Mouse (Mus musculus) ES-E14 (cell line): Measurements from ENCODE around the gene Defb25. TPM values are rescaled to one million over a fixed set of nuclear protein-coding genes. Genes with fewer than 3 reads are reported as not detected.

Experiments used
- DNase-seq: peaks from one replicate; pipeline ENCODE4 v3.0.0-alpha.2; 2013; ENCODE audit warnings: low read depth, low spot score
- H3K27ac ChIP-seq: 2 replicates; pipeline ENCODE4 v1.5.1; 2012; ENCODE audit warnings: low read depth, mild to moderate bottlenecking, low read length, moderate library complexity, mixed read lengths; ENCODE audit not compliant: poor library complexity, insufficient read depth, severe bottlenecking
- H3K36me3 ChIP-seq: 2 replicates; pipeline ENCODE4 v1.6.1; 2012; ENCODE audit warnings: mild to moderate bottlenecking, low read length, moderate library complexity, mixed read lengths; ENCODE audit not compliant: control insufficient read depth, poor library complexity, insufficient read depth, severe bottlenecking
- H3K4me1 ChIP-seq, 2 experiments: fragments of 150-350 bp in 1 of 2; sonication (generic) in 1 of 2; 2 replicates each; pipeline ENCODE4 v1.6.1; 2012; ENCODE audit warnings: low read length in 2 of 2, mild to moderate bottlenecking in 1 of 2, mixed read lengths in 1 of 2; ENCODE audit not compliant: control insufficient read depth in 2 of 2, insufficient read depth in 2 of 2, poor library complexity in 1 of 2
- H3K4me3 ChIP-seq, 2 experiments: fragments of 150-350 bp in 1 of 2; sonication (generic) in 1 of 2; 2 replicates each; pipeline ENCODE4 v1.5.1; 2012; ENCODE audit warnings: low read length in 2 of 2, low read depth in 1 of 2, mild to moderate bottlenecking in 1 of 2, mixed read lengths in 1 of 2; ENCODE audit not compliant: insufficient read depth in 1 of 2, poor library complexity in 1 of 2, severe bottlenecking in 1 of 2
- H3K9ac ChIP-seq: 2 replicates; pipeline ENCODE4 v1.6.1; 2012; ENCODE audit warnings: low read depth, mild to moderate bottlenecking, low read length, mixed read lengths; ENCODE audit not compliant: poor library complexity, insufficient read depth, severe bottlenecking
- H3K9me3 ChIP-seq: fragments of 150-350 bp; sonication (generic); 2 replicates; pipeline ENCODE4 v1.6.1; 2012; ENCODE audit warnings: low read depth, mild to moderate bottlenecking, low read length; ENCODE audit not compliant: control insufficient read depth, insufficient read depth
- CHD2 ChIP-seq: IDR thresholded peaks from 2 replicates; pipeline ENCODE4 v1.6.1; 2014; ENCODE audit warnings: mild to moderate bottlenecking, low read depth, low read length, inconsistent platforms
- HCFC1 ChIP-seq: IDR thresholded peaks from 2 replicates; pipeline ENCODE4 v1.6.1; 2012; ENCODE audit warnings: low read length, inconsistent platforms, borderline replicate concordance; ENCODE audit not compliant: insufficient read depth
- MAFK ChIP-seq: IDR thresholded peaks from 2 replicates; pipeline ENCODE4 v1.6.1; 2014; ENCODE audit warnings: mild to moderate bottlenecking, low read depth, low read length, inconsistent platforms; ENCODE audit not compliant: insufficient read depth
- ZC3H11A ChIP-seq: IDR thresholded peaks from 2 replicates; pipeline ENCODE4 v1.6.1; 2012; ENCODE audit warnings: low read depth, mild to moderate bottlenecking, inconsistent platforms, low read length, borderline replicate concordance
- ZNF384 ChIP-seq: IDR thresholded peaks from 2 replicates; pipeline ENCODE4 v1.6.1; 2012; ENCODE audit warnings: low read depth, low read length, inconsistent platforms
- in situ Hi-C, 2 experiments: fragments of 600-800 bp; cut with MboI; formaldehyde crosslinking; loops; one replicate each; pipeline ENCODE4 v1.15.1; 2025; ENCODE audit warnings: low sequenced_read_pairs in 2 of 2, inconsistent platforms in 1 of 2; ENCODE audit not compliant: unreplicated experiment in 2 of 2
- total RNA-seq: library from RNA; depleted of rRNA; stranded (reverse); fragments of 300-350 nt; gene quantifications from 2 replicates; pipeline ENCODE4 v1.2.3, GENCODE M21; 2012

Gene Defb25
- total RNA-seq, 1 experiment = 5.7 TPM

DNA sequence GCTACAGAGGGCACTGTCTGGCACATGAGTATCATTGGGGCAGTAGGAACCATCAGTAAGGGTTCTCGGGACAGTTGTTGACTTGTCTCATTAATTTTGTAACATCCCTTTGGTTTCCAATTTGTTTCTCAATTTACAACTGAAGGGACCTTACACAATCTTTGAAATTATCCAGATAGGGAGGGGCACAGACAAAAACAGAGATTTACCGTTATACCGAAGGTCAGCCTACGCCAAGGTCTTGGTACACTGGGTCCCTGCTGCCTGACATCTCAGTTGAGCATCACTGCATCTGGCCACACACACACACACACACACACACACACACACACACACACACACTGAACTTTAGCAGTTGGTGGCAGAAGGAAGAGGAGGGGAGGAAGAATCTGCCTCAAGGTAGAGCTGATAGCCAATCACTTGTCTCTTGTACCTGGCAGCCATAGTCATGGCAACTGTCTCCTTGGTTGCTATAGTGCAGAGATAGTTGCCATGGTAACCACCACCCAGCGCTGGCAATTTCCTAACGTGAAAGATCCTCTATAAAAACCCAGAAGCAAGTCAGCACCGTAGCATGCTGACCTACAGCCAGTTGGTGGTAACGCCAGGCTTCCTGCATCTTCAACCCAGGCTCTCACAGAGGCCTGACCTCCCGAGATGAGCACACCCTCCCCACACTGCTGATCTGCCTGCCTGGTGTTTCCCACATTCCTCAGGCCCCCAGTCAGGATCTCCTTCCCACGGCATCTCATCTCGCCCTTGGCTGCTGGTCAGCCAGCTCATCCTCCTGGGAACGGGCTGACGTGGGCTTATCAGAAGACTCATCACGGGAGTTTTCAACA lies 31.2 kb upstream of the Defb25 start:
- TF ChIP-seq CHD2 (no peak), HCFC1 (no peak), ZNF384 (no peak), MAFK (no peak), ZC3H11A (no peak)
- no peak for DNase-seq
- in situ Hi-C loops = no loop called here
- Histone ChIP-seq H3K4me3 (no peak overlapping the region), H3K4me1 (no peaks in the 10 kb centered on the region; a peak in 1 of 4 replicates), H3K9ac (no peak overlapping the region), H3K27ac (no peak overlapping the region), H3K36me3 (no peaks in the 10 kb centered on the region), H3K9me3 (no peaks in the 10 kb centered on the region)

GRCm38 (mm10) chr2:152652901-152653620 lies 30.2 kb upstream of the Defb25 start:
- Histone ChIP-seq H3K36me3 (no peaks in the 10 kb centered on the region), H3K27ac (no peak overlapping the region), H3K9me3 (no peaks in the 10 kb centered on the region), H3K9ac (peak overlapping the region; percentile 29; the same call in 1 of the 2 replicates), H3K4me1 (no peaks in the 10 kb centered on the region; a peak in 1 of 4 replicates), H3K4me3 (no peak overlapping the region)
- no peak for TF ChIP-seq CHD2
- no peak for TF ChIP-seq ZC3H11A
- no peak for TF ChIP-seq MAFK
- no peak for TF ChIP-seq HCFC1
- no peak for TF ChIP-seq ZNF384
- in situ Hi-C loops = no loop called here
- DNase-seq = no peak

DNA sequence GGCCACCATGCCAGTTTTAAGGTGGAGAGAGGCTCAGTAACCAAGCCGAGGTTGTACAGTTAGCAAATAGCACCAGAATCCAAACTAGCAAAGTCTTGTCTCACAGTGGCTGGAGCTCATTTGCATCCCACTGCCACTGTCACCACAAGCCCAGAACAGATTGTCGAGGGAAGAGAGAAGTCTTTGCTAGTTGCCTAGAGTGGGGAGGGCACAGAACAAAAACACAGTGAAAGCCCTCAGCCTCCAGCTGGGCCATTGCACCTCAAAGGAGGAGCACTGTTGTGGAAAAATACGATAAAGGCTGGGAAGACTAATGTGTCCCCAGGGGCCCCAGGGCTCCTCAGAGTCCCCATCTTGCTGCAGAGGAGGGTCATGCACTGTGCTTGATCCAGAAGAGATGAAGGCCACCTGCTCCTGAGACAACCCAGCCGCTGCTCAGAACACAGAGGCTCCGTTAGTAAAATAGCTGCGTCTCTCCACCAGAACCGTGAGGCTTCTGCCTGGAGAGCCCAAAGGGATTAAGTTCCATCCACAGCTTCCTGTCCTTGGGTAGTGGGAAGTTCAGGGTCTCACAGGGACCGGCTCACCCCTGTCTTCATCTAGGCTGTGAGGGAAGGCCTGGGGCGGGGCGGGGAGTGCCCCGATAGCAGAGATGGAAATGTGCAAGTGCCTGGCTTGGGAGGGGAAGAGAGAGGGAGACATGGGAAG lies 16.7 kb upstream of the Defb25 start:
- no peak overlapping the region for H3K27ac ChIP-seq
- no peak for DNase-seq
- TF ChIP-seq HCFC1 (no peak), ZC3H11A (no peak), CHD2 (no peak), ZNF384 (no peak), MAFK (no peak)
- no peaks in the 10 kb centered on the region for H3K9me3 ChIP-seq
- H3K4me1 ChIP-seq = no peaks in the 10 kb centered on the region; a peak in 1 of 4 replicates
- H3K36me3 ChIP-seq = no peaks in the 10 kb centered on the region
- in situ Hi-C loops = no loop called here
- H3K9ac ChIP-seq = no peak overlapping the region
- H3K4me3 ChIP-seq = no peak overlapping the region

GRCm38 (mm10) chr2:152638865-152639264 lies 16.0 kb upstream of the Defb25 start:
- no peak overlapping the region for H3K27ac ChIP-seq

More at GRCm38 (mm10) chr2:152638865-152639264, 16.0 kb upstream of the Defb25 start:
- TF ChIP-seq HCFC1 = no peak
- TF ChIP-seq MAFK = no peak
- TF ChIP-seq CHD2 = no peak
- TF ChIP-seq ZNF384 = no peak
- no peak for TF ChIP-seq ZC3H11A
- Histone ChIP-seq H3K9me3 (no peaks in the 10 kb centered on the region), H3K9ac (no peak overlapping the region), H3K36me3 (no peaks in the 10 kb centered on the region), H3K4me3 (no peak overlapping the region), H3K4me1 (no peaks in the 10 kb centered on the region; a peak in 1 of 4 replicates)
- in situ Hi-C loops = no loop called here
- DNase-seq = no peak
